Mouse (Mus musculus) adrenal gland, adult 8-10 months (tissue): ENCODE results near the gene Inmt. TPM values are rescaled to one million over a fixed set of nuclear protein-coding genes. Genes with fewer than 3 reads are reported as not detected.
A peak's percentile ranks its signal among the peaks of the same experiment; 100 is the strongest.

ENCODE experiments used
- DNase-seq: peaks from one replicate; pipeline ENCODE4 v3.0.0; 2022
- total RNA-seq, 4 experiments: library from RNA; stranded (reverse); gene quantifications; 2 replicates each; pipeline ENCODE4 v1.2.4; 2022

The Inmt gene
- total RNA-seq, 4 experiments from 2014 or later = 13.6 to 32.7 (median 23.2) TPM

DNA sequence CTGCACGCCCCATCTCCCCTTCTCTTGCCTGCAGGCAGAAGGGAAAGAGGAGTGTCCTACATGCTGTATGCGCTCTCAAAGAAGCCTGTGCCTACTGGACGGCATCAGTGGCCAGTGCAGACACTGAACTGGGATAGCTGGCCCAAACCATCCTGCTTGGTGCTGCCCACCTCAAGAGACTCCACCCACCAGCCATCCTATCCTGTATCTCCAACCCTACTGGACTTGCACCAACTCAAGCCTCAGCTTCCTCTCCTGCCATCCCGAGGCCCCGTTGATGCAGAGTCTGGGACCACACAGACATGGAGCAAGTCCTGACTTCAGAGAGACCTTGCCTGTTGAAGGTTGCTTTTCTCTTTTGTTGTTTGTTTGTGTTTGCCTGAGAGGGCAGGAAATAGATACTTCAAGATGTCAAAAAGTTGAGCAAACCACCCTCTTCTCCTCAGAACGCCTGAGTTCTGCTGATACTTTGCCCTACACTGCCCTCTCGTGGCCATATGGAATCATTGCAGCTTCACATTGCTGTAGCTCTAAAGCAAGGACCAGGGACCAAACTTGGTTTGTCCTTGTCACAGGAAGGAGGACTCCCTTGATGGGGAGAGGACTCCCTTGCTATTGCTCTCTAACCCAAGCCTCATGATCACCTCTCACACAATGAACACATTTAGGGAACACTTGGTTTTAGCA lies 7.9 kb downstream of the Inmt start:
- DNase-seq = peak; percentile 50

DNA sequence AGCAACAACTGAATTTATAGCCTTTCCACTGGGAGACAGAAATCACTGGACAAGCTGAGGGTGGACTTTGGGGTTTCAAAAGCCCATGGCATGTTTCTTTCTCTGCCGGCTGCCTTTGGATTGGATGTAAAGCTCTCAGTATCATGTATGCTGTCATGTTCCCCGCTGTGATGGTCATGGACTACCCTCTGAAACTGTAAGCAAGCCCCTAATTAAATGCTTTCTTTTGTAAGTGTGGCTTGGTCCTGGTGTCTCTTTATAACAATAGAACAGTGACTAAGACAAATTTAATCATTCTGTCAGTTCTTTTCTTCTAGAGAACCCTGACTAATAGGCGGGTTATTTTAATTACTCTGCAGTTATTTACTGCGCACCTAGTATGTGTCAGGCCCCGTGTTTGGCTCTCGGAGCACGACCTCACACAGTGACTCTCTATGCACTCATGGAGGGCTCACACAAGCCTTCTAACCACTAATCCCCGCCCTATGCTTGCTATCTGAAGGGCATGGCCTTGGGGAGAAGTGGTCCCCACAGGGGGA lies 11.7 kb downstream of the Inmt start:
- no peak for DNase-seq

DNA sequence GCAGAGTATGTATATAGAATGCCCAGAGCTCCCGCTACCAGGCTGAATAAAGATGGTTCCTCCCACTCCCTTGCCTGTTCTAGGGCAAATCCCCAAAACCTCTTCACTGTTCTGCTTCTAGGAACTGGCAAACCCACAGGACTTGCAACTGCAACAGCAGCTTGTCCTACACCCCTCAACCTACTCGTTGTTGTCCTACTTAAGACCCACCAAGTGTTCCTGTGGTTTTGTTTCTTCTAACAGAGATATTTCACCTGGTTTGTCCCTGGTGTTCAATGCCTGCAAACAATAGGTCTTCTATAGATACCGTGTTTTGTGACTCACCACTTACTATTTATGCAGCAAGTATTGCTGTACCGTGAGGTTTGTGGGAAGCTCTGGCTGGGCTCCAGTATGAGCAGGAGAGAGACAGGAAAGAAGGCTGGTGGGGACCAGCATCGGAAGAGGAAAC lies 13.5 kb downstream of the Inmt start:
- no peak for DNase-seq

DNA sequence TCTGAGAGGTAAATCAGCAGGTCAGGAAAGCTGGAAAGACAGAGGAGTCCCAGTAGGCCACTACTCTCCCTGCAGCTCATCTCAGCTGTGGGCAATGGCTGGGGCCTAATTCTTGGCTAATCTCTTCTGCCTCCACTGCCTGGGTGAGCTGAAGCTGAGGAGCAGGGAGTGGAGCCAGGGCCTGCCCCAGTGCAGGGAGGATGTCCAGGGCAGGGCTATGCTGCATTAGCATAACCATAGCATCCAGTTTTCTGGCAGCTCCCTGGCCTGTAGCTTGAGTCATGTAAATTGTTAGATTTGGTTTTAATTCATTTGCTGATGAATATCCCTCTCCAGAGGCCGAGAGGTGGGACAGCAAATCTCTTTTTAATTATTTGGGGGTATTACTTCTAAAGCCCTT lies 15.6 kb downstream of the Inmt start:
- DNase-seq = no peak

DNA sequence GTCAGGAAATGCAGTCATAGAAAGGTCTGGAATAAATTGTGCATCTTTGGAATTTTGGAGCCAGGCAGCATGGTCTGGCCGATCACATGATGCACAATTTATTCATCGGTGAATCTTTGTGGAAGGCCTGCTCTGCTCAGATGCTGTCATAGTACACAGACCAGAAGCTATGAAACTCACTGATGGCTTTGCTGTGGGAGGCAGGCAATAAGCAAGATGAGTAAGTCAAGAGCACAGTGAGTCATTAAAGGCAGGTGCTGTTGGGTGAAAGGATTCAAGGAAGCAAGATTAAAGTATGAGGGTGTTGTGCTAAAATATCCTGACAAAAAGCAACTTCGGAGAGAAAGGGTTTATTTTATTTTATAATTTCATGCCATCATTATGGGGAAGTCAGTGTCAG lies 22.6 kb downstream of the Inmt start:
- no peak for DNase-seq

DNA sequence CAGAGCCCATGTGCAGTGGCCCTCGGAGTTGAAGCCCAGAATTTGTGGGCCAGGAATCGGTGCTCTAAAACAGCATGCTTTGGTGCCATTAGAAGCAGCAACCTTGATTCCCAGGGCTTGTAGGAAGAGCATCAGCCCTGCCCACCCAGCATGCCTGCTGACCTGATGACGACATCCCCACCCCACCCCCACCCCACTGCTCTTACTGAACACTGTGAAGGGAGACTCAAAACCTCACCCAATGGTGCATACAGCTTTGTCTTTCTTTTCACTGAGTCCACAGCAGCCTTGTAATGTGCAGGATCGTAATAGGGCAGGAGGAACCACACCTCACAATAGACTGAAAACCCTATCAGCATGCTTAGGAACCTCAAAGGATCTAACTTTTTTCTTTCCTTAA lies 28.7 kb downstream of the Inmt start:
- DNase-seq = no peak

DNA sequence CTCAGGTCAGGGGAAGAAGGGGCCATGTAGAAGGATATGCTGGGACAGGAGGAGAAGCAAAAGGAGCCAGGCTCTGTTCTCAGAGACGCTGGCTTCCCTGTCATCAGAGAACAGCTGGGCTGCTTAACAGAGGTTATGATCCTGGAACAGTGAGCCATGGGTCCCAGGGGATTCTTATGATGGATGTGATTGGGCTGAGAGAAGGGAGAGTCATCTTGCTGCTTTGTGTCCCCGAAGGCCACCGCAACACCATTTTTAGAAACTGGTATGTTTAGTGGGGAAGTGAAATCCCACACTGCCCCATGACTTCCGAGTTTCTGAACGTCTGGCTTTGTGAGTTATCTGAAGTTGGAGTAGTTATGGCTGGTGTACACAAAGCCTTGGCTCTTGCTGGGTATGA lies 29.6 kb downstream of the Inmt start:
- DNase-seq = no peak

DNA sequence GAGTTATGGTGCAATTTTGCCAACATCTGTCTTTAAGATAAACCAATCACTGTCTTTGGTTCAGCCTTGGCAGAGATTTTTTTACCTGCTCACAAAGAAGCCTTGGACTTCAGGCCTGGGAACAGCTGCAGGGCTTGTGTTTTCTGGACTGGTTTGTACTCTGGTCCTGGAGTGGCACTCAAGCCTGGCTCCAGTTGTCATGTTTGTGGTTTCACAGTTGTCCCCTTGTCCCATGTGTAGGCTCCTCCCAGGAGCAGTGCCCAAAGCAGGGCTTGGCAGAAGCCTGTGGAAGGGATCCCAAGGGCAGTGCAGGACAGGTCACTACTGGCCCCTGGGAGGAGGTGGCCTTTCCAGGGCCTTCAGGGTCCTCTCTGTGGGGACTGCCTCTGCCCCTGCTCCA lies 36.5 kb downstream of the Inmt start:
- DNase-seq = no peak

DNA sequence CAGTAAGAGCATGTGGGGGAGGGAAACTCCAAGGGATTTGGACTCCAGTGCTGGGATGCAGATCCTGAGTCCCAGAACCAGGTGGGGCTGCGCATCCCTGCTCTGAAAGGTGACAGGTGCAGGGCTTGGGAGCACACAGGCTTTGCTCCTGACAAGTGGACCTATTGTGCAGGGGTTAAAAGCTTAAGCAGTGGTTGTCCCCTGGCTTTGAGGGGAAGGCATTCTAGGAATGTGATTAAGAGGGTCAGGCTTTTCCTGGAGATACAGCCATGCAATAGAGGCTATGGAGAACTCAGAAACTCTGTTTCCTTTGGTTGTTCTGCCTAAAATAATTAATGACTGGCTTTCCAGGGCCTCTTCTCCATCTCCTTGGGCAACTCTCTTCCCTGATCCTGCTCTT lies 41.4 kb downstream of the Inmt start:
- DNase-seq = no peak

DNA sequence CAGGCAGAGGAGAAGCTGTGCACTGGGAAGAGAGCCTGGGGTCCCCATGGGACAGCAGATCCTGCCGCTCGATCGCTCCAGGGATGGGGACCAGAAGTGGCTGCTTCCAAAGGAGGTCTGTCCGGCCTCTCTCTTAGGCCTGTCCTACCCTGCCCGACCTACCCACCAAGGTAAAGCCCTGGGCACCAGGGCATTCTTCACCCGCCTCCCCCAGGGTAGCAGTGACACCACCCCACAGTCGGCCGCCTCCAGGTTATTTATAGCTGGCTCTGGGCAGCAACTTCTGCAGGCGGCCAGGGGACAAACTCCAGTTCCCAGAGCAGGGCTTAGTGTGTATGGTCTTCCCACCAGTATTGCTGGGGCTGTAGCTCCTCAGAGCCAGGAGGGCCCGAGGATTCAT lies 42.0 kb downstream of the Inmt start, which contains the start of gene Crhr2:
Gene Crhr2 (minus strand): TSS at position 223 of the 400 bp plus-strand sequence.
- no peak for DNase-seq

DNA sequence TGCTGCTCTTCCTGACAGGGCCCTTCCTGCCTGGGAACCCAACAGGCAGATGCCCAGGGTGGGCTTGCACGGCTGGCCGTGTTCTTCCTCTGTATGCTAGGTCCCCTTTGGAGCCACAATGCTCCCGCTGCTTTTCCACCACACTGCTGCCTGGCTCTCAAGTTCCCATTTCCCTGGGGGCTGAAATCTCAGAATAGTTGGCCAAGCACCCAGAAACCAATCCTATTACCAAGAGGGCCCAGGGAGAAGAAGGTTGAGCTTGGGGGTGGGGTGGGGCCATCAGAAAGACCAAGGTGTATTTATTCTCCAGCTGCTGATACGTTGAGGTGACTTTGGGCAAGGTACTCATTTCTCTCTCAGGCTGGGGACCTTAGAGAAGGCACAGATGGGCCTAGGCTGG lies 43.5 kb downstream of the Inmt start:
- DNase-seq = no peak

DNA sequence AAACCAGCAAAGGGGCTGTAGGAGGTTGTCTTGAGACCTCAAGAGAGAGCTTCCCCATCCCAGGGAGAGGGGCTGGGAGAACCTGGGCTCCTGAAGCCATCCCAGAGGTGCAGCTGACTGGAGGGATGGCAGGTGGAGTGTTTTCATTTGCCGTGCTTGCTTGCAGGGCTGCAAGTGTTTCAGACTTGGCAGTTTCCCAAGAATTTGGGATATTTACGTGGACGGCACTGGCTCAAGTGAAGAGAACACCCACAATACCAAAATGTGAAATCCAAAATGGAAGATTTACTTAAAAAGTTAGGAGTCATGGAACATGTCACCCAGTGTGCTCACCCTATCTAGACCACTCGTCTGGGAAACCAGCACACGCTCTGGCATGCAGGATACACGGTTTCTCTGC lies 44.2 kb downstream of the Inmt start:
- DNase-seq = no peak

DNA sequence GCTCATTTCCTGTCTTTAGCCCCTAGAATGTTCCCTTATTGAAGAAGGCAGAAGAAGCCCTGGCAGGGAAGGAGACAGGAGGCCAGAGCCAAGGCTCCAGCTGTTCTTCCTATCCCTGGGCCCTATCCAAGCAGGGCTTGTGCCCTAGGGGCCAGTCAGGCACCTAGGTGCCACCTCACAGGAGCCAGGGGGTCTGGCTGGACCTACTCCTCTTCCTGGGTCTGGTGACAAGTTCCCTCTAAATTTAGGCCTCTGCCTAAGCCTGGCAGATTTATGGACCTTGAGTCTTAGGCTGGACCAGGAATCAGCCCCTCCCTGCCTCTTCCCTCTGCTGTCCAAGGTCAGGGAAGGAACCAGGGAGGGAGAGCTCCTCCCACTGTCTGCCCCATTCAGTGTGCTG lies 46.5 kb downstream of the Inmt start:
- peak; percentile 9 for DNase-seq

DNA sequence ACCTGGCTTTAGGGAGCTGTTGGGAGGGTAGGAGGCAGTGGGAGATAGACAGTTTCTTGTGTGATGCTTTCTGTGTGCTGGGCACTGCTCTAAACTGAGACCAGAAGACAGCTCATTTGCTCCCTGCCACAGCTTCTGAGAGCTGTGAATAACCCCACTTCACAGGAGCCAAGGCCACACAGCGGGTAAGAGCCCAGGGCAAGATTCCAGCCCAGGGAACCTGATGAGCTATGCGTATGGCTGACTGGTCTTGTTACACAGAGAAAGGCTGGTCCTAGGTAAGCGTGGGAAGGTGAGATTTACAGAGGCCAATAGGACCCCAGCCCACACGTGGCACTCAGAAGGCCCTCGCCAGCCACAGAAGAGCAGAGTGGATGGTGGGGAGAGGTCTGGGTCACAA lies 48.3 kb downstream of the Inmt start:
- no peak for DNase-seq

DNA sequence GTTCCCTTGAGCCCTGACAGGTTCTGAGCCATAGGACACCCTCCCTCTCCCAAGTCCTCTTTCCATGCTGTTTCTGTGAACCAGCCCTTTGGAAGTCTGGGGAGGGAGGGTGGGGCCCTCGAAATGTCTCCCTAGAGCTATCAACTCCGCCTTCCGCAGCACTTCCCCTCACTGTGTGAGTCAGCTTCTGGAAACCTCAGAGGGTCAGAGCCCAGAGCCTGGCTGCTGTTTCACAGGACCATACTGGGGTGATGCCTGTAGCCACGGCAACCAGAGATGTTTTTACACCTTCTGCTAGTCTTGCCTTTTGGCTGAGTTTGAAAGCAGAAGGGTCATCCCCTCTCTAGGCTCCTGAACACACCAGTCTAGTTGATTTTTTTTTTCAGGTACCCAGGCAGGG lies 51.8 kb downstream of the Inmt start:
- no peak for DNase-seq

Other genes starting within 250 kb of the Inmt start
- gene Nod1, start 202.4 kb downstream of the Inmt start, total RNA-seq = 10 to 100 TPM in 2 of 4 experiments, 1 to 10 TPM in 2; 9.1 to 14.0 (median 11.6) TPM
- 10 to 100 TPM in 1 of 4 experiments, 1 to 10 TPM in 3; 4.7 to 17.0 (median 7.3) TPM for gene Ggct, start 182.1 kb downstream of the Inmt start, total RNA-seq
- gene Gars, start 137.0 kb downstream of the Inmt start, total RNA-seq = 10 to 100 TPM; 69.8 to 78.8 (median 70.4) TPM
- under 1 TPM in 2 of 4 experiments, not detected in 2; 0.12 to 0.34 TPM for gene Crhr2, start 42.0 kb downstream of the Inmt start, total RNA-seq
- gene Mindy4, start 28.3 kb upstream of the Inmt start, total RNA-seq = 10 to 100 TPM in 1 of 4 experiments, 1 to 10 TPM in 3; 4.0 to 10.2 (median 6.3) TPM
- gene Aqp1, start 161.4 kb upstream of the Inmt start, total RNA-seq = 10 to 100 TPM; 38.4 to 78.8 (median 49.7) TPM
- not detected for gene Ghrhr, start 201.3 kb upstream of the Inmt start, total RNA-seq